Mouse (Mus musculus) cortical plate, adult 2 months (tissue): ENCODE results near the gene Foxn3.

ENCODE experiments used
- CTCF ChIP-seq: fragments of 200-500 bp; IDR thresholded peaks from 2 replicates; pipeline ENCODE4 v1.5.1; 2011; ENCODE audit warnings: mild to moderate bottlenecking, control low read depth, low read length; ENCODE audit not compliant: insufficient read depth; ENCODE audit errors: extremely low read depth
- POLR2A ChIP-seq: fragments of 200-500 bp; IDR thresholded peaks from 2 replicates; pipeline ENCODE4 v1.6.1; 2011; ENCODE audit warnings: mild to moderate bottlenecking, low read length, control low read depth; ENCODE audit not compliant: insufficient read depth; ENCODE audit errors: extremely low read depth

DNA sequence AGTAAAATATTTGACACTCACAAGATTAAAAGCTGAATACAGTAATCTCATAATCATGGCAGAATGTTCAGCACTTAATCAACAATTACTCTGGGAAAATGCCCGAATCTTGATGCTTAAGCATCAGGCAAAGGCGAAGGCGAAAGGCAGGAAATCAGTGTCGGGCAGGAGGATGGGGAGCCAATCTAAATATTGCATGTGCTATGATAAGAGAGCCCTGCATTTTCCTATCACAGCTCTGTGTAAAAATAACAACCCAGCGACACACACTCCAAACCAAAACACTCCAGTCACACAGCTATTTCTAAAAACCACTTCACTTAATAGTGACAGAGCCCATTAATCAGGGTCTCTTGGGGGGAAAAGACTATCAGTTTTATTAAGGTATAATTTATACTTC is 305.8 kb downstream of the Foxn3 start:
- TF ChIP-seq CTCF (no peak), POLR2A (no peak)
